In the genomic region with DNA sequence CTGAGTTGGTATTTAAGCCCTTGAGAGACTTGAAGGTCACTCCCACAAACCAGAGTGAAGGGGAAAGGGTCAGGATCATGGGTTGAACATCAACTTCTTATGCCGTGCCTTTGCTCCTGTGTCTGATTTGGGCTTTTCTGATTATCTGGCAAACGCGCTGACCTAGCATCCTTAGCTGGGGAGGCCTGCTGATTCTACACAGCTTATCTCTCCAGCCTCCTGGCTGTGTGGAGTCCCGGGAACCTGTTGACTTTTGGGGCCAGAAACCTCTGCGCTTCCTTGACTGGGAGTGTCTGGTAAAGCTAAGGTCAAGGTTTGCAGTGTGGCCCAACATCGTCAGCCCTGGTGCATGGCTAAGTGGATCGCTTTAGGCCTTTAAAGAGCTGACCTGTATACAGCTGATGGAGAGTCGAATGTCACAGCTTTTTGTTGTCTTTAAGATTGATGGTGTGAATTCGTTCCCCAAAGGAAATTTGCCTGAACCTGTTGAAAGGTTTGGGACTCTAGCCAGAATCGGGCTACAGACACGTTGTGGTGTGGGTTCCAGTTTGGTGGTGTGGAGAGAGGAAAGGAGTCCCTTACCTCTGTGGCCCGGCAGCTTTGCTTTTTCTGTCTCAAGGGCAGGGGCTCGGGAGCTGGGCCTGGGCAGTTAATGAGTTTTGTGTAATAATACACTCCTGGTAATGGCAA, we compare ENCODE assay signal across 7 mouse cellular contexts. TPM values are rescaled to one million over a fixed set of nuclear protein-coding genes. Genes with fewer than 3 reads are reported as not detected.
DNase-seq lines count a peak whose midpoint lies in the region; ATAC-seq and TF ChIP-seq lines count a peak whose summit lies in the region.

No protein-coding gene starts in this region.

- intact Hi-C loops in left cerebral cortex, adult 2 months (cut with DNase I) = no loop called here
- intact Hi-C loops in left cerebral cortex, postnatal 4 days (cut with DNase I) = no loop called here

- no peaks in the 10 kb centered on the region for H3K9me3 ChIP-seq in forebrain, embryonic 16.5 days (ENCODE audit: control insufficient read depth, low read length)
- H3K9me3 ChIP-seq in neural tube, embryonic 13.5 days = no peaks in the 10 kb centered on the region

- peak overlapping the region; percentile 18; the same call in 1 of the 2 replicates for H3K4me2 ChIP-seq in forebrain, embryonic 16.5 days (ENCODE audit: low read length)
- peak overlapping the region; percentile 97 for H3K4me2 ChIP-seq in neural tube, embryonic 13.5 days

- no peak for TF ChIP-seq CTCF in left cerebral cortex, adult 2 months (IDR thresholded peaks at IDR 0.05)

- H3K9ac ChIP-seq in forebrain, embryonic 16.5 days (replicated peaks; ENCODE audit: low read depth, low read length) = no peak overlapping the region
- H3K9ac ChIP-seq in neural tube, embryonic 13.5 days = peak overlapping the region; percentile 53

- H3K27ac ChIP-seq in left cerebral cortex, adult 2 months = peak overlapping the region; percentile 32; the same call in 1 of the 2 replicates
- no peak overlapping the region for H3K27ac ChIP-seq in forebrain, embryonic 16.5 days (ENCODE audit: low read length)
- 0 out of 2 replicates have a peak overlapping the region, but pooled peaks have one; percentile 7 for H3K27ac ChIP-seq in neural tube, embryonic 13.5 days (replicated peaks)

- H3K27me3 ChIP-seq in forebrain, embryonic 16.5 days (replicated peaks; ENCODE audit: control insufficient read depth, insufficient read depth, low read length) = no peaks in the 10 kb centered on the region
- no peaks in the 10 kb centered on the region for H3K27me3 ChIP-seq in neural tube, embryonic 13.5 days

- WGBS in forebrain, embryonic 16.5 days = 60% methylated on average over 13 of the region's 13 CpGs
- WGBS in neural tube, embryonic 13.5 days = 45% methylated on average over 13 of the region's 13 CpGs

- no peaks in the 10 kb centered on the region for H3K36me3 ChIP-seq in forebrain, embryonic 16.5 days (ENCODE audit: control insufficient read depth, insufficient read depth)
- no peaks in the 10 kb centered on the region for H3K36me3 ChIP-seq in neural tube, embryonic 13.5 days

- DNase-seq in left cerebral cortex, adult 2 months (ENCODE audit: extremely low spot score in 1 of 2, low spot score in 2 of 2) = no peak
- no peak for DNase-seq in left cerebral cortex, postnatal 4 days
- DNase-seq in kidney, adult 9 months = peak; percentile 85
- DNase-seq in urinary bladder, postnatal 4 days (ENCODE audit: low spot score in 2 of 2) = no peak

- ATAC-seq in forebrain, embryonic 16.5 days = no peak
- ATAC-seq in neural tube, embryonic 13.5 days (ENCODE audit: low read depth) = no peak
- no peak for ATAC-seq in erythroblast, adult 5-6 weeks (replicated peaks; ENCODE audit: low FRiP score, poor library complexity, severe bottlenecking)

- peak overlapping the region; percentile 9; the same call in 1 of the 2 replicates for H3K4me3 ChIP-seq in left cerebral cortex, adult 2 months
- no peak overlapping the region for H3K4me3 ChIP-seq in forebrain, embryonic 16.5 days (replicated peaks; ENCODE audit: low read length)
- peak overlapping the region; percentile 15 for H3K4me3 ChIP-seq in neural tube, embryonic 13.5 days

- peaks cover 36% of the 10 kb centered on the region for H3K4me1 ChIP-seq in forebrain, embryonic 16.5 days (replicated peaks; ENCODE audit: control insufficient read depth, insufficient read depth, low read length)
- H3K4me1 ChIP-seq in neural tube, embryonic 13.5 days (replicated peaks) = peaks cover 67% of the 10 kb centered on the region

RNA-seq across cellular contexts. Expression of gene Slc43a2, which starts 3.8 kb away (rescaled TPM):
- 10 to 100 TPM; 56.7 to 57.0 TPM for total RNA-seq in left cerebral cortex, adult 2 months (2021)
- total RNA-seq in left cerebral cortex, postnatal 4 days (2021) = 10 to 100 TPM; 43.5 to 51.1 TPM
- polyA plus RNA-seq in forebrain, embryonic 16.5 days (2015; fragmentation: Nextera tagmentation; extraction: Ambion mirVana) = 12.5 and 16.4 TPM in 2 replicates
- polyA plus RNA-seq in neural tube, embryonic 13.5 days (2015; fragmentation: Nextera tagmentation; extraction: Ambion mirVana) = 17.5 and 20.4 TPM in 2 replicates
- total RNA-seq in erythroblast, adult 5-6 weeks (2015; ENCODE audit: low replicate concordance) = 6.7 and 11.9 TPM in 2 replicates
- total RNA-seq in erythroblast, adult 5-6 weeks (2017; ENCODE audit: low replicate concordance) = 9.1 and 14.9 TPM in 2 replicates

RNA-seq across cellular contexts. Expression of gene Scarf1, which starts 21.9 kb away (rescaled TPM):
- total RNA-seq in left cerebral cortex, adult 2 months (2021) = 1 to 10 TPM; 1.3 to 1.6 TPM
- 1 to 10 TPM; 3.0 to 3.5 TPM for total RNA-seq in left cerebral cortex, postnatal 4 days (2021)
- polyA plus RNA-seq in forebrain, embryonic 16.5 days (2015; fragmentation: Nextera tagmentation; extraction: Ambion mirVana) = 3.6 and 4.2 TPM in 2 replicates
- 4.7 TPM in 2 replicates for polyA plus RNA-seq in neural tube, embryonic 13.5 days (2015; fragmentation: Nextera tagmentation; extraction: Ambion mirVana)
- 0.42 TPM in 1 of 2 replicates, not detected in the other for total RNA-seq in erythroblast, adult 5-6 weeks (2015; ENCODE audit: low replicate concordance)
- total RNA-seq in erythroblast, adult 5-6 weeks (2017; ENCODE audit: low replicate concordance) = 0.42 and 1.4 TPM in 2 replicates

RNA-seq across cellular contexts. Expression of gene Rilp, which starts 25.4 kb away (rescaled TPM):
- 1 to 10 TPM in 1 of 2 experiments, under 1 TPM in 1; 0.91 to 1.4 TPM for total RNA-seq in left cerebral cortex, adult 2 months (2021)
- 1 to 10 TPM; 1.8 to 1.9 TPM for total RNA-seq in left cerebral cortex, postnatal 4 days (2021)
- polyA plus RNA-seq in forebrain, embryonic 16.5 days (2015; fragmentation: Nextera tagmentation; extraction: Ambion mirVana) = 1.2 and 1.3 TPM in 2 replicates
- 0.54 and 1.7 TPM in 2 replicates for polyA plus RNA-seq in neural tube, embryonic 13.5 days (2015; fragmentation: Nextera tagmentation; extraction: Ambion mirVana)
- total RNA-seq in erythroblast, adult 5-6 weeks (2015; ENCODE audit: low replicate concordance) = not detected in 2 replicates
- total RNA-seq in erythroblast, adult 5-6 weeks (2017; ENCODE audit: low replicate concordance) = not detected in 2 replicates

RNA-seq across cellular contexts. Expression of gene Prpf8, which starts 48.6 kb away (rescaled TPM):
- total RNA-seq in left cerebral cortex, adult 2 months (2021) = 100 to 1,000 TPM; 133 to 138 TPM
- 100 to 1,000 TPM; 136 to 137 TPM for total RNA-seq in left cerebral cortex, postnatal 4 days (2021)
- 54.8 and 58.5 TPM in 2 replicates for polyA plus RNA-seq in forebrain, embryonic 16.5 days (2015; fragmentation: Nextera tagmentation; extraction: Ambion mirVana)
- 47.3 and 51.3 TPM in 2 replicates for polyA plus RNA-seq in neural tube, embryonic 13.5 days (2015; fragmentation: Nextera tagmentation; extraction: Ambion mirVana)
- total RNA-seq in erythroblast, adult 5-6 weeks (2015; ENCODE audit: low replicate concordance) = 42.3 and 43.5 TPM in 2 replicates
- total RNA-seq in erythroblast, adult 5-6 weeks (2017; ENCODE audit: low replicate concordance) = 26.5 and 27.0 TPM in 2 replicates

RNA-seq across cellular contexts. Expression of gene Pitpna, which starts 52.6 kb away (rescaled TPM):
- 100 to 1,000 TPM; 329 to 332 TPM for total RNA-seq in left cerebral cortex, adult 2 months (2021)
- 100 to 1,000 TPM; 249 to 259 TPM for total RNA-seq in left cerebral cortex, postnatal 4 days (2021)
- 86.1 and 90.2 TPM in 2 replicates for polyA plus RNA-seq in forebrain, embryonic 16.5 days (2015; fragmentation: Nextera tagmentation; extraction: Ambion mirVana)
- 122 and 128 TPM in 2 replicates for polyA plus RNA-seq in neural tube, embryonic 13.5 days (2015; fragmentation: Nextera tagmentation; extraction: Ambion mirVana)
- 44.7 and 47.5 TPM in 2 replicates for total RNA-seq in erythroblast, adult 5-6 weeks (2015; ENCODE audit: low replicate concordance)
- 16.2 and 22.4 TPM in 2 replicates for total RNA-seq in erythroblast, adult 5-6 weeks (2017; ENCODE audit: low replicate concordance)
